Mouse (Mus musculus) midbrain, embryonic 10.5 days (tissue): ENCODE results near the gene Fam178b. TPM values are rescaled to one million over a fixed set of nuclear protein-coding genes. Genes with fewer than 3 reads are reported as not detected.

ENCODE experiments used
- DNase-seq: peaks from one replicate; pipeline ENCODE4 v3.0.0-alpha.2; 2017; ENCODE audit warnings: low spot score
- H3K27ac ChIP-seq: fragments of 300-500 bp; sonication (generic); replicated peaks from 2 replicates; pipeline ENCODE4 v1.5.1; 2016; ENCODE audit warnings: mild to moderate bottlenecking
- H3K27me3 ChIP-seq: fragments of 300-500 bp; sonication (generic); 2 replicates; pipeline ENCODE4 v1.6.1; 2016; ENCODE audit warnings: low read depth, mild to moderate bottlenecking; ENCODE audit not compliant: poor library complexity, severe bottlenecking
- H3K36me3 ChIP-seq: fragments of 300-500 bp; sonication (generic); 2 replicates; pipeline ENCODE4 v1.6.1; 2016; ENCODE audit warnings: mild to moderate bottlenecking, moderate library complexity
- H3K4me1 ChIP-seq: fragments of 300-500 bp; sonication (generic); 2 replicates; pipeline ENCODE4 v1.6.1; 2016
- H3K4me3 ChIP-seq: fragments of 300-500 bp; sonication (generic); 2 replicates; pipeline ENCODE4 v1.5.1; 2016; ENCODE audit warnings: mild to moderate bottlenecking, moderate library complexity
- H3K9me3 ChIP-seq: fragments of 300-500 bp; sonication (generic); replicated peaks from 2 replicates; pipeline ENCODE4 v1.6.1; 2016; ENCODE audit warnings: mild to moderate bottlenecking
- WGBS: fragments of 180-500 bp; shearing (Covaris S2); methylation state at CpG from one replicate; pipeline ENCODE4 v1.1.7; 2016; 5-methylcytosine and 5-hydroxymethylcytosine counted together
- polyA plus RNA-seq: library from polyadenylated mRNA; unstranded; fragments of >200 nt; fragmentation: Nextera tagmentation; extraction: Ambion mirVana; gene quantifications from 2 replicates; pipeline ENCODE4 v1.2.1, GENCODE M21; 2016

Fam178b gene
- polyA plus RNA-seq, 1 experiment from 2014 or later: 0.33 TPM

- no peaks in the 10 kb centered on the region for H3K9me3 ChIP-seq
Measured at GRCm38 (mm10) chr1:36536397-36536728, 146.6 kb downstream of the Fam178b start.

DNA sequence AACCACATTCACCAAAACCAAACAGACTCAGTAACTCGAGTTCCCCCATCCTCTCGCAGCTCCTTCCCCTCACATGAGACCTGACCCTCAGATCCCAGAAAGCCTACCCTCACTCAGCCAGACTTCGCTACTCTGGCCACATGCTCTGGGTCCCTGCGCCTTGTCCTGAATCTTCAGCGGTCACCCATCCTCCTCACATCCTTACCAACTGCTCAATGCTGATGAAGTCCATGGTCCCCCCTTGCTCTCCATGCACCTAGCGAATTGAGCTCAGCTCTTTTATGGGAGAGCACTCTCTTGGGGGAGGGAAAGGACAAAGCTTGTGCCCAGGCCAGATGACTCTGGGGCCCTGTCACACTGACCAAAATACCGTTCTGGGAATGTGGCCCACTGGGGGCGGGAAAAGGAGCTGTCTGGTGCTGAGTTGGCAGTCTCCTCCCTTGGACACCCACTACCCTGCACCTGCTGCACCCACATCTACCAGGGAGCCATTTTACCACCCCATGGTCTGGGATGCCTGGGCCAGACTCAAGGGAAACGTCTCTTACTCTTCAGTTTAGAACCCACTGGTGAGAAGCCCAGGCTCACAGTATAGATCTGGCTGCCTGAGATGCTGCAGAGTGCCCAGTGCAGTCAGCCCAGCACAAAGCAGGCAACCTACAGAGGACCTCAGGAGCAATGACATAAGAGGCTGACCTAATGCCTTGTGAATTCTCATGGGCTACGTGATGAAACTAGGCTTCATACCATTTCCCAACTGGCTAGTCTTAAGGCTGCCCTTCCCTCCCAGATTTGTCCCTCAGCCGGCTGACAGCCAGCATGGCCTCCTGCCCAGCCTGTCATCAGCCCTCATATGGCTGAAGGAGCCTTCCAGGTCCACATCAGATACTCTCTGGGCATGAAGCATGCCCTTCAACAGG, 147.2 kb downstream of the Fam178b start:
- H3K27ac ChIP-seq: no peak overlapping the region

More at GRCm38 (mm10) chr1:36536397-36536728, 146.6 kb downstream of the Fam178b start:
- WGBS: 84% methylated on average over 8 of the region's 8 CpGs
- Histone ChIP-seq H3K27me3 (no peaks in the 10 kb centered on the region), H3K36me3 (peaks cover 36% of the 10 kb centered on the region), H3K4me1 (no peaks in the 10 kb centered on the region), H3K27ac (no peak overlapping the region), H3K4me3 (no peak overlapping the region)
- no peak for DNase-seq

DNA sequence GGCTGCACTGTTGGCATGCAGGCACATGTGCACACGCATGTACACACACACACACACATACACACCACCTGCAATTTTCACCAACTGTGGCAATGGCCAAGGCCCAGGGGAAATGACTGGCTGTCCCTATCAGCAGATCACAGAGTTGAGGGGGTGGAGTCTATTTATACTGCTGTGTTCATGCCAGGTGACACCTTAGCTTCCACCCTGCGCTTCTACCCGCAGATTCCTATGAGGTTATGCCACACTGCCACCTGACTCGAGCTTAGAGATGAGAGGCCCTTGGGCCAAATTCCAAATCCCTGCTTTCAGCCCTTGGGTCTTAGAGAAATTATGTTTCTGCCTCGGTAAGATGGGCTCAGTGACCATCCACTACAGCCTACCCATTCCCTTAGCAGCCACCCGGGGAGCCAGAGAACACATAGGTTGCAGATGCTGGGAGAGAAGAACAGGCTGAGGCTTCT, 148.4 kb downstream of the Fam178b start:
- 86% methylated on average over 6 of the region's 6 CpGs for WGBS
- H3K9me3 ChIP-seq: no peaks in the 10 kb centered on the region
- DNase-seq: no peak
- no peak overlapping the region for H3K4me3 ChIP-seq
- no peak overlapping the region for H3K27ac ChIP-seq
- H3K4me1 ChIP-seq: no peaks in the 10 kb centered on the region
- H3K36me3 ChIP-seq: peaks cover 29% of the 10 kb centered on the region
- no peaks in the 10 kb centered on the region for H3K27me3 ChIP-seq

More for the DNA sequence above, 147.2 kb downstream of the Fam178b start:
- WGBS: 89% methylated on average over 11 of the region's 11 CpGs
- Histone ChIP-seq H3K36me3 (peaks cover 34% of the 10 kb centered on the region), H3K4me3 (no peak overlapping the region), H3K4me1 (no peaks in the 10 kb centered on the region), H3K9me3 (no peaks in the 10 kb centered on the region), H3K27me3 (no peaks in the 10 kb centered on the region)
- no peak for DNase-seq

DNA sequence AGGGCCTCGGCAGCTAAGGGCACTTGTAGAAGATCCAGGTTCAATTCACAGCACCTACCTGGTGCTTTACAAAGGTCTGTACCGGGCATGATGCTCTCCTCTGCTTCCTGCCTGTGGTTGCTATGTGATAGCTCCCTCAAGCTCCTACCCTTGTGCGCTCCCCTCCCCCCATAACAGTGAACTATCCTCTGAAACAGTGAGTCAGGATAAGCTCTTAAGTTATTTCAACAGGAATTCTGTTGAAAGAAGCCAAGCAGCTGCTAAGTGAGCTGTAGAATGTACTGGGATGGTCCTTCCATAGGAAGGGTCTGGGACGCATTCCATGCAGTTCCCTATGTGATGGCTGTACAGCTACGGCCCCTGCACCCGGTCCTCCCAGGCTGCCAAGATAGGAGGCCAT, 149.4 kb downstream of the Fam178b start:
- DNase-seq: no peak
- H3K4me3 ChIP-seq: no peak overlapping the region
- H3K27ac ChIP-seq: no peak overlapping the region; the same call in 1 of the 2 replicates
- peaks cover under 1% of the 10 kb centered on the region; the same call in 1 of the 2 replicates for H3K4me1 ChIP-seq
- H3K36me3 ChIP-seq: peaks cover 19% of the 10 kb centered on the region
- no peaks in the 10 kb centered on the region for H3K27me3 ChIP-seq
- 89% methylated on average over 6 of the region's 6 CpGs for WGBS
- no peaks in the 10 kb centered on the region for H3K9me3 ChIP-seq

DNA sequence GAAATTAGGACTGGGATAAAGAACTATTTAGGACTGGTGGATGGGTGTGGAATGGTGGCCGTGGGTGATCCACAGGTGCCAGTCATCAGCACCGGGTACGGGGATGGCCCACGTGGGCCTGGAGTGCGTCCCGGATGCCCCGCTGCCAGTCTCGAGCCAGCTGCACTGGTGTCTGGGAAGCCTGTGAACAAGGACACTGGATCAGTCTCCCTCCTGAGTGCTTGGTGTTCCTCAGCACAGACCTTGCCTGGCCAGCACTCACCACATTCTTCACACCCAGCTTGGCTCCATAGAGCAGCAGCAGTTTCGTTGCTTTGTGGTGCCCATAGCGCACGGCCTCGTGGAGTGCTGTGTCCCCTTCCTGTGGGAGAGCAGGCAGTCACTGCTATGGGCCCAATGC, 151.5 kb downstream of the Fam178b start:
- H3K36me3 ChIP-seq: peaks cover 27% of the 10 kb centered on the region
- DNase-seq: no peak
- H3K9me3 ChIP-seq: no peaks in the 10 kb centered on the region
- no peak overlapping the region for H3K27ac ChIP-seq
- no peaks in the 10 kb centered on the region for H3K27me3 ChIP-seq
- 91% methylated on average over 12 of the region's 12 CpGs for WGBS
- no peak overlapping the region for H3K4me3 ChIP-seq
- H3K4me1 ChIP-seq: peaks cover 5% of the 10 kb centered on the region; the same call in 1 of the 2 replicates

GRCm38 (mm10) chr1:36530962-36531361, 152.0 kb downstream of the Fam178b start:
- H3K4me3 ChIP-seq: no peak overlapping the region
- H3K27me3 ChIP-seq: no peaks in the 10 kb centered on the region
- H3K36me3 ChIP-seq: peaks cover 32% of the 10 kb centered on the region
- H3K9me3 ChIP-seq: no peaks in the 10 kb centered on the region
- no peak for DNase-seq
- 91% methylated on average over 7 of the region's 7 CpGs for WGBS
- no peak overlapping the region for H3K27ac ChIP-seq
- peaks cover 5% of the 10 kb centered on the region; the same call in 1 of the 2 replicates for H3K4me1 ChIP-seq

- no peaks in the 10 kb centered on the region for H3K9me3 ChIP-seq
- WGBS: 89% methylated on average over 8 of the region's 8 CpGs
- H3K27me3 ChIP-seq: no peaks in the 10 kb centered on the region
- peaks cover 36% of the 10 kb centered on the region for H3K36me3 ChIP-seq
- DNase-seq: no peak
- H3K27ac ChIP-seq: no peak overlapping the region
- no peak overlapping the region for H3K4me3 ChIP-seq
- H3K4me1 ChIP-seq: peaks cover 5% of the 10 kb centered on the region; the same call in 1 of the 2 replicates
Measured at GRCm38 (mm10) chr1:36530485-36530884, 152.5 kb downstream of the Fam178b start.

DNA sequence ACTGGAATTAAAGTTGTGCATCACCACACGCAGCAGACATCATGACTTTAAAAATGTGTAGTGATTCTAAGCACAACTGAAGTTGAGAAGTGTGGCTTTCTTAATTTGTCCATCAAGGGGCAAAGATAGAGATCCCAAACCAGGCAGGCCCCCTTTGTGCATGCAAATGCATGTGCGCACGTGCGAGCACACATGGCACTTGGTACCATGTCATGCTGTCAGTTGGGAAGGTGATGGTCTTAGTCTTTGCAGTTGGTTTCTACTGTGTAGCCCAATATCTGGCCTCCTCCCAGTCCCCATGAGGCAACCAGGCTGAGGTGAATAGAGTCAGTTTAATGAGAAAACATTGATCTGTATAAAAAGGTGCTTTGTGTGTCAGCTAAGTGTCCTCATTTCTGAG, 153.1 kb downstream of the Fam178b start:
- Histone ChIP-seq H3K27me3 (no peaks in the 10 kb centered on the region), H3K9me3 (no peaks in the 10 kb centered on the region), H3K27ac (no peak overlapping the region), H3K36me3 (peaks cover 43% of the 10 kb centered on the region), H3K4me3 (no peak overlapping the region), H3K4me1 (peaks cover 5% of the 10 kb centered on the region; the same call in 1 of the 2 replicates)
- no peak for DNase-seq
- 92% methylated on average over 4 of the region's 4 CpGs for WGBS

- DNase-seq: no peak
- Histone ChIP-seq H3K27me3 (no peaks in the 10 kb centered on the region), H3K9me3 (no peaks in the 10 kb centered on the region), H3K36me3 (peaks cover 49% of the 10 kb centered on the region), H3K27ac (no peak overlapping the region), H3K4me1 (peaks cover 5% of the 10 kb centered on the region; the same call in 1 of the 2 replicates), H3K4me3 (no peak overlapping the region)
- 90% methylated on average over 4 of the region's 4 CpGs for WGBS
Measured at GRCm38 (mm10) chr1:36529274-36529673, 153.7 kb downstream of the Fam178b start.

- Histone ChIP-seq H3K27me3 (no peaks in the 10 kb centered on the region), H3K27ac (no peak overlapping the region), H3K4me1 (peaks cover 5% of the 10 kb centered on the region; the same call in 1 of the 2 replicates), H3K4me3 (no peak overlapping the region), H3K9me3 (no peaks in the 10 kb centered on the region), H3K36me3 (peaks cover 58% of the 10 kb centered on the region)
- DNase-seq: no peak
- WGBS: 61% methylated on average over 1 of the region's 1 CpGs
Measured at GRCm38 (mm10) chr1:36528351-36528750, 154.6 kb downstream of the Fam178b start.

GRCm38 (mm10) chr1:36526903-36527302, 156.1 kb downstream of the Fam178b start:
- Histone ChIP-seq H3K27ac (no peak overlapping the region), H3K4me3 (no peak overlapping the region), H3K36me3 (peaks cover 69% of the 10 kb centered on the region), H3K9me3 (no peaks in the 10 kb centered on the region), H3K27me3 (no peaks in the 10 kb centered on the region), H3K4me1 (peaks cover 5% of the 10 kb centered on the region; the same call in 1 of the 2 replicates)
- 93% methylated on average over 10 of the region's 10 CpGs for WGBS
- no peak for DNase-seq

GRCm38 (mm10) chr1:36525774-36526173, 157.2 kb downstream of the Fam178b start:
- WGBS: 93% methylated on average over 12 of the region's 12 CpGs
- H3K9me3 ChIP-seq: no peaks in the 10 kb centered on the region
- peaks cover 72% of the 10 kb centered on the region for H3K36me3 ChIP-seq
- no peak overlapping the region for H3K27ac ChIP-seq
- peaks cover 5% of the 10 kb centered on the region; the same call in 1 of the 2 replicates for H3K4me1 ChIP-seq
- no peaks in the 10 kb centered on the region for H3K27me3 ChIP-seq
- H3K4me3 ChIP-seq: no peak overlapping the region
- DNase-seq: no peak

- Histone ChIP-seq H3K4me3 (no peak overlapping the region), H3K36me3 (peaks cover 83% of the 10 kb centered on the region), H3K9me3 (no peaks in the 10 kb centered on the region), H3K27ac (no peak overlapping the region), H3K4me1 (peaks cover 5% of the 10 kb centered on the region; the same call in 1 of the 2 replicates), H3K27me3 (no peaks in the 10 kb centered on the region)
- no peak for DNase-seq
- 95% methylated on average over 5 of the region's 5 CpGs for WGBS
Measured at GRCm38 (mm10) chr1:36524058-36524457, 158.9 kb downstream of the Fam178b start.
